Mouse (Mus musculus) retina, postnatal 1 day (tissue): ENCODE measurements around the gene Tmem51.
"Not testable (repeated sequence)": the region's sequence is repeated elsewhere in the genome, so short reads cannot be mapped to it uniquely, and the experiment has no call there.

Experiments used
- DNase-seq: peaks from one replicate; pipeline ENCODE4 v3.0.0-alpha.2; 2012

The Tmem51 gene

GRCm38 (mm10) chr4:142059113-142059840 is 24.8 kb downstream of the Tmem51 start:
- no peak for DNase-seq

GRCm38 (mm10) chr4:142057529-142058216 is 26.4 kb downstream of the Tmem51 start:
- DNase-seq, result peak; percentile 81

GRCm38 (mm10) chr4:142055600-142055999 is 28.5 kb downstream of the Tmem51 start:
- DNase-seq, result no peak

DNA sequence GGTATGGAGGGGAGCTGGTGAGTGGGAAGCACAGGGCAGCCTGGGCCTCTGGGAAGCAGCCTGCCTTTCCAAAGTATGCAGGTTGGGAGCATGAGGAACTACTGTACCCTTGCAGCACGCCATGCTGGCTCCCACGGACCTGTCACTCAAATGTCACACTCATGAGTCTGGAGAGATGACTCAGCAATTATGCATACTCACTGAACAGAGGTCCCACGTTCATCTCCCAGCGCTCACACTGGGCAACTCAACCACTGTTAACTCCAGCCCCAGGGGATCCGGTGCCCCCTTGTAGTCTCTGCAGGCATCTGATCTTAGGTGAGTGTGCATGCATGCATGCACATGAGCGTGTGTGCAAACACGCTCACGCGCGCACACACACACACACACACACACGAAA is 29.5 kb downstream of the Tmem51 start:
- peak; percentile 29 for DNase-seq

DNA sequence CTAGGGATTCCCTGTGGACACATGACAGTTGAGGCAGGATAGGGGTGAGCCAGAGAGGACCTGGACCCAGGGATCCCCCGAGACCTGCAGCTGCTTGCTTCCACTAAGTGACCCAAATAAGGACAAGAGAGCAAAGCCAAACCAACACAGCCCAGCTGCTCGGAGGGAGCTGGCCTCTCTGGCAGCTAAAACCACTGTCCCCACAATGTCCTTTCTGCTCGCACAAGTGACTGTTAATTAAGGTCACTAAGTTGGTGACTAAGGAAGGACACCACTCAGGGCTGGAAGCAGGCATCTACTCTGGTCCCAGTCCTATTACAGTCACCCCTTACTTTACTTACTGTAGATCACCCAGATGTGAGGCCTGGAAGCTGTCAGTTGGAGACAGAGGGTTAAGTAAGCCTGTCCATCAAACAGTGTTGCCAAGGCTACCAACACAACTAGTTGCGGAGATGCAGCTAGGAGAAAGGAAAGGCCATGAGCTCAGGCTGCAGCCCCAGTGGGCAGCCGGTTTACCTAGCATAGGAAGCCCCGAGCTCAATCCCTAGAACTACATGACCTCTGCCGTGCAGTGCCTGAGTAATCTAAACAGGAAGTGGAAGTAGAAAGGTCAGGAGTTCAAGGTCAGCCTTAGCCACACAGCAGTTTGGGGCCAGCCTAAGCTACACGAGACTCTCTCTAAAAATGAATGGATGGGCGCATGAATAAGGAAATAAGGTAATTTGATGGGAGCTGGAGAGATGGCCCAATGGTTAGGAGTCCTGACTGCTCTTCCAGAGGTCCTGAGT is 30.2 kb downstream of the Tmem51 start:
- peak; percentile 39 for DNase-seq

- no peak for DNase-seq
Observed at GRCm38 (mm10) chr4:142053261-142053660, 30.8 kb downstream of the Tmem51 start.

DNA sequence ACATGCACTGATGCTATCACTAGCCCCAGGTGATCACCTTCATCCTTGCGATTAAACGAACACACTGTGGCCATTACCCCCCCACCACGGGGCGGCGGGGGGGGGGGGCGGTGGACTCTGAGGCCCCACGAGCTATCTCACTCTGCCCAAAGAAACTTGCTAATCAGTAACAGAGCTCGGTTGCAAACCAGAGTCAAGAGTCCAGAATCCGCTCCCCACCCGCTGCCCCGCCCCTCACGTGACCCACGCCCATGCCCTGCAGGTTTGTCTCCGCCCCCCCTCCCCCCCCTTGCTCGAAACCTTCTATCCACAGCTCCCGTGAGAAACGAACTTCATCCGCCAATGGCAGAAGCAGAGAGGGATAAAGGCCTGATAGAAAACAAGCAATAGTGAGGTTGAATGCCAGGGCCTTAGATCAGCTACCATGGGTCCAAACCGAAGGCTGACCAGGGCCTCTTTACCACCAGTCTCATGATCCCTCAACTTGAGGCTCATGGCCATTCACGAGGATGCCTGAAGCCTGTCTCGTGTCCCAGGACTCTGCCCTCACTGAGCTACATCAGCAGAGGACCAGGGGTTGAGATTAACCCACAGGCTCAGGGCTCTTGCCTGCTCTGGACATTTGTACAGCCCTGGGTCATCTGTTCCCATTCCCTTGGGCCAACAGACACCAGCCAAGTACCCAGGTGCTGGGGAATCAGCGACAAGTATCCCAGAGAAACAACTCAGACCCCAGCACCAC is 31.5 kb downstream of the Tmem51 start:
- no peak for DNase-seq

GRCm38 (mm10) chr4:142051883-142052282 is 32.2 kb downstream of the Tmem51 start:
- not testable (repeated sequence) for DNase-seq

- no peak for DNase-seq
Observed at GRCm38 (mm10) chr4:142049963-142050362, 34.1 kb downstream of the Tmem51 start.

DNA sequence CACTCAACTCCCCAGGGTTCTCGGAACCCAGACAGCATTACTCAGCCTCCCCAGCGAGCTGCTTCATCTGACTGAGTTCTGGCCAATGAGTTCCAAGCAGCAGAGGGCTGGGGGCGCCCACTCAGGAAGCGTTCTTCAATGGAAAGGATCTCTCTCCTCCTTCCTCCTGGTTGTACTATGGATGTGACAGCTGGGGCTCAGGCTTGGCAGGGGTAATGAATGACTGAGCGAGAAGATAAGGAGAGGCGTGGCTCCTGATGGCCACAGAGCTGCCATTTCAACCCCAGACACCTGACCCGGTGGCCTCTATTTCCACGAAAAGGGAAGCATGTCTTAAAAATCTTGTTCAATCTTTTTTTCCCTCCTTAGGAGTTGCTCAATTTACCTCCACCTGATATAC is 35.7 kb downstream of the Tmem51 start:
- no peak for DNase-seq

GRCm38 (mm10) chr4:142047005-142047404 is 37.1 kb downstream of the Tmem51 start:
- DNase-seq, result no peak

- no peak for DNase-seq
Observed at GRCm38 (mm10) chr4:142046496-142046895, 37.6 kb downstream of the Tmem51 start.

DNA sequence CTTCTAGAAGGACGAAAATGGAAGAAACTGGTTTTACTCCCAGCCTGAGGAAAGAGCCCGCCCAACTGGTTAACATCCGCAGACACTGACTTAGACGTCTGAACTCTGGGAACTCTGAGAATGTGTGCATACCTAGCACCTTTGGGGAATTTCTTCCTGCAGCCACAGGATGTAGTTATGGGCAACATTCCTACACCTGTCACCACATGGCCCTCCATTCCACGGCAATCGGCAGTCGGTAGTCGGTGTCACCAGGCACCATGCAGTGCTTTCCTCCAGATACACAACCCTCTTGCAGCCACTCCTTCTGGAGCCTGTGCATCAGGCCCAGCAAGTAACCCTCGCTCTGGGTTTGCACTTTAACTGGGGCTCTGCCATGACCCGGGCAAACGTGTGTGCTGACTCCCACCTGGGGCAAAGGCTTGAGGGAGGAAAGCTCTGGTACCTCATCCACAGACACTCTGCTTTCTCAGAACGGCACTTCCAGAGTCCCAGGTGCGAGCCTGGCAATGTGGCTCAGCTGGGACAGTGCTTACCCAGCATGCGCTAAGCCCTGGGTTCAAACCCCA is 38.4 kb downstream of the Tmem51 start:
- no peak for DNase-seq

GRCm38 (mm10) chr4:142044452-142044851 is 39.7 kb downstream of the Tmem51 start:
- DNase-seq, result no peak

DNA sequence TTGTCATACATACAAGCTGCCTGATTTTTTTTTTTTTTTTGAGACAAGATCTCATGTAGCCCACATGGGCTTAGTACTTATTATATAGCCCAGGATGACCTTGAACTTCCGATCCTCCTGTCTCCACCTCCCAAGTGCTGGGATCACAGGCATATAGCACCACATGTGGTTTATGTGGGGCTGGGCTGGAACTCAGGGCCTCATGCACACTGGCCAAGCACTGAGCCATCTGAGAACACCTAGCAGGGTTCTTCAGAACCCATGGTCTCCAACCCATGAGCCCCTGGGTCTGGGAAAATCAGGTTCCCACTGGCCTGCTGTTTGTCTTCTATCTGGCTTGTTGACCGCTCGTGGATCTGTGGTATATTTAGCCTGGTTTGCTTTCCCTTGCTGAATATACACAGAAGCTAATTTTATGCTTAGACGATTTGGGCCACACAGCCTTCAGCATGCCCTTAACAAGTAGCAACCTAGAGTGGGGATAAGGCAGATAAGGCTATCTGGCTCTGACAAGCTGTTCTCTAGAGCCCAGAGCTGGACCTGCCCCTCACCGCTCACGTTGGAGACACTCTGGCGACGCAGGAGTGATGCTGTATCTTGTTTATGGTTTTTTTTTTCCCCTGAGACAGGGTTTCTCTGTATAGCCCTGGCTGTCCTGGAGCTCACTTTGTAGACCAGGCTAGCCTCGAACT is 44.3 kb downstream of the Tmem51 start:
- DNase-seq, result no peak

- no peak for DNase-seq
Observed at GRCm38 (mm10) chr4:142037897-142038296, 46.2 kb downstream of the Tmem51 start.

DNA sequence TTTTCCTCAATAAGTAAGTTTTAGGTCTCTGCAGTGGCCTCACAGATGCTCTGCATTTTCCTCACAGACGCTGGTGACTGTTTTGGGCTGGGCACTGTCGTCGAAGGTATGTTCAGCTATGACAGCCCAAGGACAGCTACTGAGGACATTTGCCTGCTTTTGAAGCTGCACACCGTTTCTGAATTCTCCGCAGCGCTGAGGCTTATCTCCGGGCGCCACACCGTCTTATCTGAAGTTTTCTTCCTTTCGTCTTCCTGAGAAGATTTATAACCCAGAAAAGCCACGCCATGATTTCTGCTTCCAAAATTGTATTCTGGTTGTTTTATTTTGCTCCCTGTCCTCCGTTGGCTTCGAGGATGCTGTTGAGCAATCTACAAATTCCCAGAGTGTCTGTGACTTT is 55.6 kb downstream of the Tmem51 start:
- DNase-seq, result no peak

- no peak for DNase-seq
Observed at GRCm38 (mm10) chr4:142026965-142027364, 57.1 kb downstream of the Tmem51 start.

DNA sequence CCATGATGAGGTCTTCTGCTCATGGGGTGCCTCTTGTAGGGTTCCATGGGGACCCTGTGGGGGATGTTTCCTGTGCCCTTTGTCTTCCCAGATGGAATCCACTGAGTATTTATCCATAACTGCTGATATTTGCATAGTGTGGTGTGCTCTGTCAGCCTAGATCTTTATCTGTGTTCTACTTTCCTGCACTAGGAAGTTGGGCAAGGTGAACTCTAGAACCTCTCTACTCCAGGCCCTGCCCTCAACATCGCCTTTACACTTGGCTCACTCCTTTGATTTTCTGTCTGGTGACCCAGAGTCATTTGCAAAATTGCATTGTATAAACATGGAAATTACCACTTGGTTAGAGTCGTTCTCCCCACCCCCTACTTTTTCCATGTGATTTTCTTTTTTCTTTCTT is 59.6 kb downstream of the Tmem51 start:
- no peak for DNase-seq

GRCm38 (mm10) chr4:142023166-142023565 is 60.9 kb downstream of the Tmem51 start:
- no peak for DNase-seq

DNA sequence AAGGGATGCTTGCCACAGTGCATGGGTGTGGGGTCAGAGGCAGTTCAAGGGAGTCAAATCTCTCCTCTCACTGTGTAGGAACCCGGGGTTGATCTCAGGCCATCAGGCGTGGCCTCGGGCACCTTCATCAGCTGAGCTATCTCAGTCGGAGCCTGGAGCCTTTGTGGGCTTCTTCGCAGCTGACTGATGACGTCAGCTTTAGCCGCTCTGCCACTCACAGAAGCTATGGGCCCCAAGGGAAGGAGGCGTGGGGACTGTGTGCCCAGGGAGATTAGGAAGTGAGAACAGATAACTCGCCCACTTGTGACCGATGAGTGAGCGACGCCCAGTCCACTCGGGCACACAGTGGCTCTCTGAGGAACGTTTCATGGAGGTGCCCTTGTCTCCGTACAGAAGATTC is 66.4 kb downstream of the Tmem51 start:
- peak; percentile 58 for DNase-seq
